Mouse (Mus musculus) gastrocnemius, adult 18-20 months (tissue): Measurements from ENCODE around the gene Tigit. TPM values are rescaled to one million over a fixed set of nuclear protein-coding genes. Genes with fewer than 3 reads are reported as not detected.

ENCODE experiments used
- DNase-seq: peaks from one replicate; pipeline ENCODE4 v3.0.0; 2021; ENCODE audit warnings: low spot score
- long read RNA-seq, 2 experiments: library from polyadenylated mRNA; stranded (forward); transcript quantifications; one replicate each; pipeline ENCODE4 v2.0.0; 2021
- total RNA-seq, 2 experiments: library from RNA; stranded (reverse); gene quantifications; 2 replicates each; pipeline ENCODE4 v1.2.3; 2021

Tigit gene
- total RNA-seq: not detected
- long read RNA-seq, experiment 1: 0 reads
- long read RNA-seq, experiment 2: 0 reads

DNA sequence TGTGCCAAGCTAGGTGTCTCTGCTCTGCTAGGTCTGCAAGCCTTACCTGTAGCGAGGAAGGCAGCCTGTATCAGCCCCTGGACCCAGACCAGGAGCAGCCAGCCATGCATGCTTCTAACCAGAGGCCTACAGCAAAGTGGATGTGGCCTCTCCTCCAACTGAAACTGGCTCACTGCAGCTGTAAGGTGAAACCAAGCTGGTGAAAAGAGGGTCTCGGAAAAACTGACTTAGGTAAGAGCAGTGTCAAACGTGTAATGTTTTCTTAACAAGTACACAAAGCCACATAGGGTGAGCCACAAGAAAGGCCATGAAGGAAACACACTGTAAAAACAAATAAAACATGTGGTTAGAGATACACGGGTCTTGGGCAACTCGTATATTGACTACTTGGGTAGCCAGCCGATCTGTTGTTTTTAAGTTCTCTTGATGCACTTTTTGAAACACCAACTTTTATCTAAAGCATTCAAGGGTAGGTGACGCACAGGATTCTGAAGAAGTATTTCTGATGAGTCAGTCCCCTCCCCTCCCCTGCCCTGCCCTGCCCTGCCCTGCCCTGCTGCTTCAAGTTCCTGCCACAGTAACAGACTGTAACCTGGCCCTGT lies at the start of gene Tigit:
Tigit (minus strand) TSS at position 169 of the 602 bp plus-strand sequence.
- no peak for DNase-seq

DNA sequence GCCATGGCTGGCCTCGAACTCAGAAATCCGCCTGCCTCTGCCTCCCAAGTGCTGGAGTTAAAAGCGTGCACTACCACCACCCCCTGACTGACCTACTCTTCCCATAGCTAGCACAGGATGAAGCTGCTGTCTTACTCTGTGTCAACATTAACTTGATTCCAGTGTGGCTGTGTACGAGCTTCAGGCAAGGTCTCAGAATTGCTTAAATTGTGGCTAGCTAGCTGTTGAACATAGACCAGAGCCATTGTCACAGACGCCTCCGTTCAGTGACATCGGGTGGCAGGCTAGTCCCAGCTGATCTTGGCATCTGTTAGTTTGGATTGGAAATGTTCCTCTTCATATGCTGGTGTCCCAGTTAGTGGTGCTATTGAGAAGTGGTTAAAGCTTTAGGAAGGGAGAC lies 47.4 kb upstream of the Tigit start:
- DNase-seq: no peak

DNA sequence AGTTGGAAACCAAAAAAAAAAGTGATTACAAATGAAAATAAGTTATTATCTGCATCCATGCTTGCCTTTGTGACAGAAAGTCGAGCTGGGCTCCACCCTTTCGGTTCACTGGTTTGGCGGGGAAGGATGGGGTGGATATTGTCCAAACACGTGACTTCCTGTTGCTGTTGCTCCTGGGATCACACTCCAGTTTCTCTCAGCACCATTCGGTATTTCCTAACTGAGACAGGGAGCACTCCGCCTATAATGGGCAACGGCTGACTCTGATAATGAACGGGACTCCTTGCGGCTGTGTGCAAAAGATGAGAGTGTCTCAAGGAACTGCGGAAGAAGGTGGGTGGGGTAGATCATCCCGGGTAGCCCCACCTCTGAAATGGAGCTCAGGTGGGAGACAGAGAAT lies 46.7 kb upstream of the Tigit start:
- peak; percentile 67 for DNase-seq

DNA sequence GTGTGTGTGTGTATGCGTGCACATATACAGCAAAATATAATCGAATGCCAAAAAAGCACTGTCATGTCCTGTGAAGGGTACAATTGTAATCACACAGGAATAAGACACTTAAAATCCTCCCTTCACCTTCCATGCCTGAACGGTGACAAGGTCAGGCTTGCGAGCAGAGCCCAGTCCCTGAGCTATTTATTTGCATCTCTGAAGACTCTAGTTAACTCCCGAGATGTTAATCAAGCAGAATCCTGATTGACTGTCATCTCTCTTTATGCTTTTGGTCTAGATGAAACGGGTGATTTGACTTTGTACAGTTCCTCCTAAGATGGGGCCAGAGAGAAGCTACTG lies 46.2 kb upstream of the Tigit start:
- no peak for DNase-seq

DNA sequence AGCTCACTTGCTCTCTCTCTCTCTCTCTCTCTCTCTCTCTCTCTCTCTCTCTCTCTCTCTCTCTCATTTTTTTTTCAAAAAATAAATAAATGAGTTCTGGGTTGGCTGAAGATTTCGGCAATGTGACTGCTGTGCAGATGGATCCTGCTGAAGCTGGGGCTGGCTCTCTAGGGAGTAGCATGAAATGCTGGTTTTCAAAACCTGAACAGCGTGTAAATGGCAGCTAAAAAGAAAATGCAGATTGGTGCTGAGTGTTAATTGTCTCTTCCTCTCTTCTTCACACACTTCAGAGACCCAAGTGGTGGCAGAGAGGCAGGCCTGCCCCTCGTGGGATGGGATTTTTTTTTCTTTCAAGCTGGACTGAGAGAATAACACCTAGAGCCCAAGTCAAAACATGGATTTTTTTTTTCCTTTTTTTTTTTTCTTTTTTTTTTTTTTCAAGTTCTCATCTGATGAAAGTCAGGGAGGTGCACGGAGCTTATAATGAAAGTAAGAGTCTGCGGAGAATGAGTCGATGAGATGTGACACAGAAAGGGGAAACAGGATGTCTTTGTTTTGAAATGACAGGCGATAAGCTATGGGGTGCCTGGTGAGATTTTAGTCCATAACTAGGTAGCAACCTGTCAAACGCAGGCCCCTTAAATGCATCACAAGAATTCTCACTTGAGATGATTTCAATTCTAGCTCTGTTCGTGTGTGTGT lies 45.6 kb upstream of the Tigit start:
- DNase-seq: no peak

DNA sequence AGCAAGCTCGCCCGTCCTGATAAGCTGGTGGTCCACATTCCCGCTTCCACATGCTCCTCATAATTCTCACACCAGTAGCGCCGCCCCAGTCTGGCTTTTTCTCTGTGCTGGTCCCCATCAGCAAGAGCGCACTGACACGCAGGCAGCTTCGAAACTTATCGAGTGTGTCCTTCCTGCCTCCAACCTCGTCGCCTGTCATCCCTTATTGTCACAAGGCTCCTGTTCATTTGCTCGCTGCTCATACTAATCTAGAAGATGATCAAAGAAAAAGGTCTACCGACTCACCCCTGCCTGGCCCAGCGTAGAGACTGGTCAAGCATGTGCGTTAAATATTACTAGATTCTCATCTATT lies 45.1 kb upstream of the Tigit start:
- no peak for DNase-seq

DNA sequence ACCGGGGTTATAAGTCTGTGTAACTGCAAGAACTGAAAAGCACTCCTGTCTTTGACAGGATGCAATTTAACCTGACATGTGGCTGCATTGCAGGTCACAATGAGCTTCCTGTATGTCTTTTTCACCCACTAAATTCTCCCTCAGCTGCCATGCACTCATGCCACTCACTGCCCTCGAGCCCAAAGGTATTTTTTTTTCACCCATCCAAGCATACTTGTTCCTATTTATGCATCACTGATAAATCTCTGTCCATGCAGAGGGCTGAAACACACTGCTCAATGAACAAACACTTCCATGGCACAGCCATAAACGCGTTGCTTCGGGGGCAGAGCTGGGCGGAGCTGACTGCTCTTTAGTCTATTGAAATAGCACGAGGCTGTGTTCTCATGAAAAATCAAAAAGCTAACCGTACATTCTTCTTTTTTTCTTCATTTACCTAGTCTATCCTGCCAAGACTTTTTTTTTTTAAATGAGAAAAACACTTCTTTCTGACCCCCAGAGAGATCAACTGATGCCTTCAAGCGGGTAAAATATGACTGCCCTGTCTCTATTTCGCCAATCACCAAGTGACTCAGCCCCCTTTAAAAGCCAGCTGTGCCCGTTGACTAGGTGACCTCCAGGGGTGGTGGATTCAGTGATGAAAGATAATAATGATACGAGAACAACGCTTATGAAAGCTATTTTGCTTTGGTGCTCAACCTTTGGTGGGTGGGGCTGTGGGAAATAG lies 44.6 kb upstream of the Tigit start:
- DNase-seq: no peak

DNA sequence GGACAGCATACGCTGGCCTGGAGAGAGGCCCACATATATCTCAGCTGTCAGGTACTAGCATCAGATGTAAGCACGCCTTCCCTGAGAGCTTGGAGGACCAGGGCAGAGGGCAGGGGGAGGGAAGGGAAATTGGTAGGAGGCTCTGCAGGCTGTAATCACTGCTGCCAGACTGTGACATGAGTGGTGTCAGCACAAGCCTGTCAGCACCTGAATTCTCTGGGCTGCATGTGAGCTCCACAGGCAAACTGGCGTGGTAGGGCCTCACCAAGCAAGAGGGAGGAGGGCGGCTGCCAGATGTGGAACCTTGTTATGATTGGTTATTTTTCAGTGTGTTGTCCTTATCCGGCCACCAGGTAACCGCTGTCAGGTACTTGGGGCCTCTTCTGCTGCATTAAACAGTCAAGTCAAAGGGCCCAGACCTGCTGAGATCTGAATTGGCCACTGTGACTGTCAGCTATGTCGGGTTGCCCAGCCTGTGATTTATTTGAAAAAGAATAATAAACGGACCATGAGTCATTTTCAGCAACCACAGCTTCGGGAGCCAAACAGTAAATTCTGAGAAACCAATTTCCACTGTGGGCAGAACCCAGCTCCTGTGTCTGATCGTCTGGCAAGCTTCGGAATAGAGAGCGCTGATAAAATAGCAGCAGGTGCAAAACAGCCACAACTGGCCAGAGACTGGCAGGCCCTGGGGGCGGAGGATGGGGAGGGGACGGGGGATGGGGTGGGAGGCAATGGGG lies 38.0 kb upstream of the Tigit start:
- DNase-seq: no peak

DNA sequence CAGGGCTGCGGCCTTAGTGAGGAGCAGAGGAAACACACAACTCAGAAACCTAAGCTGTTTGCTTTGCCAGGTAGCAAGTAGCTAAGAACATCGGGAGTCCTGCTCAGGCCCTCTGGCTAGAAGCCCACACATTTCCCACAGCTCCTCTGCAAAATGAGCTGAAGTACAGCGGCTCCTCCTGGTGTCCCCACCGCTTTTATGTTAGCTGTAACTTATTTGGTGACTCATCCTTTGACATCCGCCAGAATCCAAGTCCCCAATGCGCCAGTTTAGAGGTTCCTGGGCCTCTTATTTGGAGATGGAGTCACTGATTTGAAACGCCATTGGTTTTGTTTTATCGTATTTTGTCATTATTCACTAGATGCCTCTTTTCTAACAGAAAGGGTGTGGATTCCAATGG lies 36.6 kb upstream of the Tigit start:
- peak; percentile 15 for DNase-seq

DNA sequence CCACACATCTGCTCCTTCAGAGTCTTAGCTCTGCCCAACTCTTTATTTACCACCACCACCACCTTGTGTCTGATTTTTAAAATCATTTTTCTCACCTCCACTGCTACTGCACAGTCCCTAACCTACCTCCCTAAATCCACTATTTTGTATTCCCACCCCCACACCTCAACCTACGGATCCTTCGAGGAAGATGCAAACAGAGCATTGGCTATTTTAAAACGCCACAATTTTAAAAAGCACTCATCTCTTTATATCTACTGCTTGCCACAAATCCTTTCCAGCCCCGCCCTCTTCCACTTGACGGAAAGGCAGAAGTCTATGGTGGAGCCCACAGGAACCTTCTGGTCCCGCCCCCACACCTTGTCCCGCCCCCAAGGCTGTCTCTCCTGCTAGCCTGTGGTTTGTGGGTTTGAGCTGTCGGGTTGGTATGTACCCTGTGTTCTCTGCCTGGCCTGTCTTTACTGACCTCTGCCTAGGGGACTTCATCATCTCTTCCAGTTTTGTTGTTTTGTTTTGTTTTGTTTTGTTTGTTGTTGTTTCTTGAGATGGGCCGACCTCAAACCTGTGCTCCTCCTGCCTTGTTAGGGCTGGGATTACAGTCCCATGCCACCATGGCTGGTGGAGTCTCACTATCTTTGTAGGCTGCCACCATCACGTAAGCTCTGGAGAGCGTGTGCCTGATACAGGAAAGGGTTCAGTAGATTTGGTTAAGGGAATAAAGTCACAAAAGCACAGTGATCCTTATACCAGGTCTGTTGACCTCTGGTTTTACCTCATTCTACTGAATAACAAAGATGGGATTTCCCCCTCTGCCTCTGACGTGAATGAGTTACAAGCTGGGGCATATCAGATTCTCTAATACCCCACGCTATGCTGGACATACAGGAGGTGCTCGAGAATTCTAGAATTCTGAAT lies 35.0 kb upstream of the Tigit start:
- no peak for DNase-seq

DNA sequence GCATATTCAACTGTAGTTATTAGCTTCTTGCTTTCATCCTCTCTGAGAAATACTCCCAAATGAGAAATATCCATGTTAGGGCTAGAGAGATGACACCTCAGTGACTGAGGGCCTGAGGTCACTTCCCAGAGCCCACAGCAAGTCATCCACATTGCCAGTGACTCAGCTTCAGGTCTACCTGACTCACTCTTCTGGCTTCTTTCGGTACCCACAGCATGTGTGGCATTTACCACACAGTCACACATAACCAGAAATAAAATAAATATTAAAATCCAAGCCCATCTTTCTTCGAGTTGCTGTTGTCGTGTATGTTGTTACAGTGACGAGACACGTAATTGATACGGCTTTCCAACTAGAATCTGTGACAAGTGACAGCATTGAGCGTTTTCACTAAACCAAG lies 33.8 kb upstream of the Tigit start:
- DNase-seq: no peak

DNA sequence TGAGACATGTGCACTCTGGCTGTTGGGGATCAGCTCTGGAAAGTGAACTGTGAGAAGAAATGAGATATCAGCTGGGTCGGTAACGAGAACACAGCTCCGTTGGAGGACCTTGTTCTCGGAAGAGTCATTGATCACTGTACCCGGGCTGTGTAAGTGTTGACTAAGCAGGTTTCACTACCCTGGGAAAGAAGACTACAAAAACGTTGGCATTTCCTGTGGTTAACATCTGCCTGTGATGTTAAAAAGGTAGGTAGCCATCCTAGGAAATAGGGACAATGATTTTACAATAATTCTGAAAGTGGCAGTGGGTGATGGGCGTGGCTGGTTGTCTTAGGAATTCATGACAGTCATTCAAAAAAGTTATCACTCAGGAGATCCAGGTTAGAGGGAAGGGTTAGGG lies 31.9 kb upstream of the Tigit start:
- DNase-seq: no peak

DNA sequence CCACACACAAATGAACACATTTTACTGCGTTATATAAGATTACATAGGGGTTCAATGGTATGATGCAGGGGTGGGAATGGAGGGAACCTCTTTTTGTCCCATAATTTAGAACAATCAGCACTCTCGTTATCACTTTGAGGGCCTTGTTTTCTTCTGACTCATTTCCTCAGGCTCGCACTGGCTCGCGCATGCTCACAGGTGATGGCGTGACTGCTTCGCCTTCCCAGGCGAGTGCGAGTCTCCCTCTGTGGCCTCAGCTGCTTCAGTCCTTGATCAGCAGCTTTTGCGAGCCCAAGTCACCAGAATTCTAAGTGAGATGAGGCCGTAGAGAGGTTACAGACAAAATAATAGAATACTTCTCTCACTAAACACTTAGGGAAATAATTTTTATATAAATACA lies 30.2 kb upstream of the Tigit start:
- DNase-seq: no peak

DNA sequence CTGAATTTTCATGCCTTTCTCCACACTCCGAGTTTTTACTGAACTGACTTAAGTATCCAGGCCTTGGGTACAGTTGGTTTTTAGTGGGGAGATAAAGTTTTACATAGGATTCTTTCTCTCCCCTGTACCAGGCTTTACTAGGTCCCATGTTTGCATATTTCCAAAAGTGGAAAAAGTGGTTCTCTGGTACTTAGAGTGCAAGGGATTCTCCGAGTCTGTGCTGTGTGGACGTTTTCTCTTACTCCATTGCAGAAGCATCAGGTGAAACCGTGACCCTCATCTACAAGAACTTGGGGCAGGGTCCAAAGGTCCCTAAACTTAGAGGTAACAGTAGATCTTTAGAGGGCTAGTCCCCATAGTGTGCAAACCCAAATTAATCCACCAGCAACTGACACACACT lies 28.7 kb upstream of the Tigit start:
- no peak for DNase-seq

DNA sequence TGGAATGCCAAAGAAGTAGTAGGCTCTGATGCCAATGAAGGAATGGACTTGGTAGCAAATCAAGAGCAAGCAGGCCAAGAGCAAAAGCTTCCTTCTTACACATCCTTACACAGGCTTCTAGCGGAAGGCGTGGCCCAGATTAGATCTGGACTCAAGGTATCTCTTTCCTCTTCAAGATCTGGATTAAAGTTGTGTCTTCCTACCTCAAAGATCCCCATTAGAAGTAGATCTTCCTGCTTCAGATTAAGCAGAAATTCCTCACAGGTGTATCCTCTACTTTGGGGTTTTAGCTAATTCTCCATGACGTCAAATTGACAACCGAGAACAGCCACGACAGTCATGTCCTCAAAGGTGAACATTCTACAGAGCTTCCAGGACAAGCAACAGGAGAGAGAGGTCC lies 27.8 kb upstream of the Tigit start:
- DNase-seq: no peak

DNA sequence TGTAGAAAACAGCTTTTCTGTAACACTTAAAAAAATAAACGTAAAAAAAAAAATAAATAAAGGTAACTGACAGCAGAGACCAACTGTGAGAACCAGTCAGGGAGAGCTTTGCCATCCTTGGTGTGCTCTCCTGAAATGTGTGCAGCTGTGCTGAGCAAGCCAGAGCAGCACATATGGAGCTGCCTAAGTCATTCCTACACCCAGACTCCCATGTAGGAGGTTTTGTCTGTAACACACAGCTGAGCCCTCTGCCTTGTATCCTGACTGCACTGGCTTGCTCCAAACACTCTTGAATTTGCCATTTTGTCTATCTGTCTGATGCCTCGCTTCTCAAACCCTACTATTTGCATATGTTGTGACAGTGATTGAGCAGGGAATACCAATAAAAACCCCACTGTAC lies 27.0 kb upstream of the Tigit start:
- DNase-seq: no peak

DNA sequence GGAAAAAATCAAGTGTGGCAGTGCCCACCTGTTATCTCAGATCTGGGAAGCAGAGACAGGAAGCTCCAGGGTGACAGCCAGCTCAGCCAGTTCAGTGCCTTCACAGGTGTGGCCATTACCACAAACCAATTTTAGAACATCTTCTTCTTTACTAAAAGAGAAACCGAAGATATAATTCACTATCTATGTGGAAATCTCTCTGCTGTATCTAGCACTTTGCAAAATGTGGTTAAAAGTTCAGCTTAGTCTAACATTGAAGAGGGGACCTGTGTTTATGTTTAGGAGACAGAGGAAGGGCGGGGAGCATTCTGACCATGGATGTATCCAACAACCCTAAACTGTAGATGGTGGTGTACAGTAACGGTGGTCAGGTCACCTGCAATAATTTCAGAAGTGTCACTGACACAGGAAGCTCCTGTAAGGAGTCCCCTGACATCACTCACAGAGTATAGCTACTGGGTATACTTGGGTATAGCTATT lies 26.3 kb upstream of the Tigit start:
- DNase-seq: no peak

DNA sequence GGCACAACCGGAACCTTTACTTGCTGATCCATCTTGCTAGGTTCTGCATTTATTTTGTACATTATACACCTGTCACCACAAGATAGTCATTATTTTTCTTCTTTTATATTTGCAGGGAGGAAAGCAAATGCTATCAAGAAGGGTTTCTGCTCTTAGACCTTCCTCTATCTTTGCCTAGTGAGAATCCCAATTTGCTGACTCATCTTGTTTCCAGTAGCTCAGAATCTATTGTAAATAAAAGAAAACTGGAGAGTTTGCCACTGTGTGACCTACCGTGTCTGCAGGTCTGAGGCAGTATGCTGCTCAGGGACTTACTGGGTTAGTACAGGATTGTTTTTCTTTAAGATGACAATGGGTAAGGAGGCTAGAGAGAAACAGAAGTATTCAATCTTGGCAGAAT lies 24.0 kb upstream of the Tigit start:
- no peak for DNase-seq

DNA sequence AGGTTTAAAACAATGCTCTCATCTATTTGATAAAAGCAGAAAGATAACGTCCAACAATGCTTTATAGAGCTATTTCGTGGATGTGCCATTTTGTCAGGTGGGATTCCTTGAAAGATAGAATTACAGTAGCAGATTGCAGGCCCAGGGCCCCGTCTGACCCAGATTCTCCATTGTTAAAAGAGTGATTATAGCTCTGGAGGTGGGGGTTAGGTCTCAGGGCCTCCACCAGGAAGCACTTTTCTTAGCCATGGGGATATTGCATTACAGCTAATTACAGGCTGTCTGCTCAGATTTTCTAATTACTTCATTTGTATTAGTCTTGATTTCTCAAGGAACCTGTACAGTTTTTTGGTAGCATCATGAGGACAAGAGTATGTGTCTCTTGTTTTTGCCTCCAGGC lies 10.5 kb upstream of the Tigit start:
- no peak for DNase-seq

DNA sequence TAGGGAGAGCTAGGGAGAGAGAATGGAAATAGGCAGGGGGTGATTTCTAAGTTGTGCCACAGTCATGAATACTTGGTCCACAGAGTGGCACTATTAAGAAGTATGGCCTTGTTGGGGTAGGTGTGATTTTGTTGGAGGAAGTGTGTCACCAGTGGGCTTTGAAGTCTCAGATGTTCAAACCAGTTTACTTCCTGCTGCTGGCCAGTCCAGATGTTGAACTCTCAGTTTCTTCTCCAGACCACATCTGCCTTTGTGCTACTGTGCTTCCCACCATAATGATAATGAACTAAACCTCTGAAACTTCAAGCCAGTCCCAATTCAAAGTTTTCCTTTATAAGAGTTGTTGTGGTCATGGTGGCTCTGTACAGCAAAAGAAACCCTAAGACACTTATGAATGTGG lies 8.8 kb upstream of the Tigit start:
- no peak for DNase-seq

DNA sequence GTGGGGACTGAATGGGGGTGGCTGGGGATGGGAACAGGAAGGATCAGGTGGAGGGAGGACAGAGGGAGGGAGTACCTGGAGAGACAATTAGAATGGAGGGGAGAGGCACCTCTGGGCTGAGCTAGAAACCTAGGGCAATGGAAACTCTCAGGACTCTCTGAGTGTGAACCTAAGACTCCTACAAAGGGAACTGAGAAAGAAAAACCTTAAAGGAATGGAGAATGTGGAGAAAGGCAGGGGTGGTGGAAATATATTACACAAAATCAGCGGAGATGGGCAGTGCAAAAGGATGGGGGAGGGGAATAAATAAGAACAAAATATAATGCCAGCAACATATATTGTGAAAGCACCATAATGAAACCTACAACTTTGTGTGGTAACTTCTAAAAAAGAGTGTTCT lies 8.0 kb upstream of the Tigit start:
- no peak for DNase-seq
